Mouse (Mus musculus): ENCODE measurements around the gene Hadhb.
"Not testable (repeated sequence)": the region's sequence is repeated elsewhere in the genome, so short reads cannot be mapped to it uniquely, and the experiment has no call there.

Gene Hadhb

GRCm38 (mm10) chr5:30172931-30173692, 18.1 kb downstream of the Hadhb start:
- DNase-seq (ENCODE audit: low read depth, low spot score): no peak

DNA sequence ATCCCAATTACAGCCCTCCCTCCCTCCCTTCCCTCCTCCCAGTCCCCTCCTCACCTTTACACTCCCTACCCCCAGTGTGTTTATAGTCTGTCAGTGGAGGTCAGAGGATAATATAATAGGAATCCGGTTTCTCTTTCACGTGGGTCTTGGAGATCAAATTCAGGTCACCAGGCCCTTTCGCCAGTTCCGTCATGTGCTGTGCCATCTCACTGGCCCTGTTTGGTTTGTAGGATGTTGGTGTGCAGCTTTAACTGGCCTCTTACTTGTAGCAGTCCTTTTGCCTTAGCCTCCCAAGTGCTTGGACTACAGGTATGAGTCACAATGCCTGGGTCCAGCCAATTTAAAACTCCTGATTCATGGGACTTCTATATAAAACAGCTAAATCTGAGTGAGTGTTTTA, 20.8 kb downstream of the Hadhb start:
- no peak for DNase-seq (ENCODE audit: low read depth, low spot score)

- DNase-seq (ENCODE audit: low read depth, low spot score): no peak
Observed at GRCm38 (mm10) chr5:30187687-30188485, 32.8 kb downstream of the Hadhb start.

GRCm38 (mm10) chr5:30192452-30192851, 37.4 kb downstream of the Hadhb start:
- DNase-seq (ENCODE audit: low read depth, low spot score): no peak

DNA sequence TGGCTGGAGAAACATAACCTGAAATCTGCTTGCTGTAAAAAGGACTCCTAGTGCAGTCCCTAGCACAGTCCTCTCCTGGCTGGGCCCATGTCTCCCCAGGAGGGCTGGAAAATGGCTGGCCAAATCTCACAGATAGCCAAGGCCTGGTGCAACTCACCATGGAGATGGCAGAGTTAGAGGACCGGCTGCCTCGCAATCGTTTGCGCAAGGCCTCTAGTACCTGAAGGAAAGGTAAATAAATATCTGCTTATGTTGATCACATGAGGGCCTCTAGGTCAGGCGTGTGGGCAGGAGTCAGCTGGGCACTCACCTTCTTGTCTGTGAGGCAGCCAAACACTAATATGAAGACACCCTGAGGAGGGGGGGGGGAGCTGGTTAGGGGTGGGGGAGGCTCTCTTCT, 40.3 kb downstream of the Hadhb start:
- DNase-seq (ENCODE audit: low read depth, low spot score): no peak

- DNase-seq (ENCODE audit: low read depth, low spot score): no peak
Observed at GRCm38 (mm10) chr5:30198257-30198656, 43.2 kb downstream of the Hadhb start.

DNA sequence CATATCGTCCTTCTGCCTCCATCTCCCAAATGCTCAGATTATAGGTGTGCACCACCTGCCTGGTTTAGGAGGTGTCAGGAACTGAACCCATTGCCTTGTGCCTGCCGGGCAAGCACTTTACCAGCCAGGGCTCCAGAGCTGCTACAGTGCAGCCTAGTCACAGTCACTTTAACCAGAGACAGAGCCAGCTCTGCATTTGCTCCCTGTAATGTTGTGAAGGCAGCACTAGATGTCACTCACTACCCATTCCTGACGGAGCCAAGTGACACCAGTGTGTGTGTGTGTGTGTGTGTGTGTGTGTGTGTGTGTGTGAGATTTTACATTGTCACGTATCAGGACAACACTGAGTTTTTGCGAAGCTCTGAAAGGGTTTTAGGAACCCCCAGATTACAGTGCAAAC, 46.5 kb downstream of the Hadhb start:
- DNase-seq (ENCODE audit: low read depth, low spot score): peak; percentile 17

- no peak for DNase-seq (ENCODE audit: low read depth, low spot score)
Observed at GRCm38 (mm10) chr5:30202221-30202620, 47.2 kb downstream of the Hadhb start.

DNA sequence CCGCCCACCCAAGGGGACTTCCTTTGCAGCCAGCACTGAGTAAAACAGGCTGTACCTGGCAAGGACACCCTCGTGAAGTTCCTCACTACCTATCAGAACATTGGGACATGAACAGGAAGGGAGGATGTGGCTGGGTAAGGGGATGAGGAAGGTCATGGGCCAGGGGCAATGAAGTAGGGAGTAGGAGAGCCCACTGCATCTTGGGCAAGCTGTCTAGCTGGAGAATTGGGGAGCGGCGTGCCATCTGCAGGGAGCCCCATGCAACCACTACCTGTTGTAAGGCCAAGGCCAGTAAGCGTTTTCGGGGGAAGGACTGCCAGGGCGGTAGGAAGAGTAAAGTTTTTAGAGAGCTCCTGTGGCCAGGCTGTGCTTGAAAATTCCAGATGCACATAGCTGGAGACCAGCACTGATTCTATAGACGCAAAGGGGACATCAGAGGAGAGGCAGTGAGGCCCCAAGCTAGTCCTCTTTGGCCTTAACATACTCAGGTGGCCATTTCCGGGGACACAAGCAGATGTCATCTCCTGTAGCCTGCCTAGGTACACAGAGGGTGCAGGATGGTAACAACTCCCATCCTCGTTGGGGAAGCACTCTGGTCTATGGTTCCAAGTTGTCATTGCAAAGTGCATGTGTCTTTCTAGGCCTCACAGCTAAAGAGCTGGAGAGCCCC, 48.3 kb downstream of the Hadhb start:
- no peak for DNase-seq (ENCODE audit: low read depth, low spot score)

DNA sequence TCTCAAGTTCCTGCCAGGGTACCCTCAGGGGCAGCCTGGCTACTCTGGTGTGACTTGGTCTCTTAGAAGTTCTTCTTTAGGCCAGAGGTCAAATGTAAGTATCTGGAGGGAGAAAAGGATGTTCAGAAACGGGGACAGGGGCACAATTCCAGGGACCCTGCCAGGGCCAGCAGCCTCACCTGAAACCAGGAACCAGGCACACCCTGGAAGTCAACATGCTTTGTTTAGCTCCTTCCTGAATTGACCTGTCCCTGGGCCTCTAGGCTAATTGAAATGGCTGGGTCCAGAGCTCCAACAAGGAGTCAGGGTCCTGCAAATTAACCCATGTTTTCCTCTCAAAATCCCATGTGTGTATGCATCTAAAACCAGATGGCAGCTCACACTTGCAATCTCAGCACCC, 49.4 kb downstream of the Hadhb start:
- no peak for DNase-seq (ENCODE audit: low read depth, low spot score)

DNA sequence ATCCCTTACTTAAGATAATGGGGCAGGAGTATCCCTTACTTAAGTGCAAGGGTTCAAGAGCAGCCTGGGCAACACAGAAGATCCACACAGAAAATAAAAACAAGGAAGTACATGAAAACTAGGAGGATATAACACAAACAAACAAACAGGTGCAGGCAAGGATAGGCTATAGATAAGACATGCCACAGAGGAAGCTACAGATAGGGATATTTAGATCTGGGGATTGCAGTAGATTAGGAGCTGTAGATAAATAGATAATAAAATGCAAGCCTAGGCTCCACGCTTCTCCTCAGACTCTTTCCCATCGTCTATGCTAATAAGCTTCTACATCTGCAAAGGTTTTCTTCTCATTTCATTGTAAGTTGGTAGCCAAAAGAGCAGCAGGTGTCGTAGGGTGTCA, 50.0 kb downstream of the Hadhb start:
- no peak for DNase-seq (ENCODE audit: low read depth, low spot score)

DNA sequence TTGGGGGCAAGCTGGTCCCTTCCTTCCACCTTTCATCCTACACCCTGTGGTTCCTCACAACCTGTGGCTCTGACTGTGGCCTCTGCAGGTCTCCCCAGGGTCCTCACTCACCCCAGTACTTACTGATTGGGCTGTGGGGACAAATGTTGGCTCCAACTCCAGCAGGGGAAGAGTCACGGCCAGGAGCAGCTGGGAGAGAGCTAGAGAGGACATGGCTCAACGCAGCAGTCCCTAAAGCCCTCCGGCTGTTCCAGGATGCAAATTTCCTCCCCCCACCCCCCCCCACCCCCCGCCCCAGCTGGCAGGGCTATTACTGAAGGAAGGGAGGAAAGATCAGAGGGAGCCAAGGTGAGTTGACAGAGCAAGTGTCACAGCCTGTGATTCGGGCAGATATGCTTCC, 50.4 kb downstream of the Hadhb start, which contains the start of gene Adgrf3:
Adgrf3 (minus strand) TSS at position 230 of the 400 bp plus-strand sequence.
- DNase-seq (ENCODE audit: low read depth, low spot score): no peak

- peak; percentile 20 for DNase-seq (ENCODE audit: low read depth, low spot score)
Observed at GRCm38 (mm10) chr5:30207276-30207675, 52.2 kb downstream of the Hadhb start.

DNA sequence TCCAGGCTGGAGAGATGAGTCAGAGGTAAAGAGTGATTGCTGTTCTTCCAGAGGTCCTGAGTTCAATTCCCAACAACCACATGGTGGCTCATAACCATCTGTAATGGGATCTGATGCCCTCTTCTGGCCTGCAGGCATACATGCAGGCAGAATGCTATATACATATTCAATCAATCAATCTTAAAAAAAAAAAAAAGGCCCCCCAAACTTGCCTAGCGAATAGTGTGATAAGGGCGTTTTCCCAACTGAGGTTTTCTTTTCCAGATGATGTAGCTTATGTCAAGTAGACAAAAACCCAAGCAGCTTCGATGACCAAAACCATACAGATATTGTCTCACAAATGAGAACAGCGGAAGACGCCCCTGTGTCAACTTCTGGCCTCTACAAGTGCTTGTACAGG, 55.7 kb downstream of the Hadhb start:
- not testable (repeated sequence) for DNase-seq (ENCODE audit: low read depth, low spot score)

DNA sequence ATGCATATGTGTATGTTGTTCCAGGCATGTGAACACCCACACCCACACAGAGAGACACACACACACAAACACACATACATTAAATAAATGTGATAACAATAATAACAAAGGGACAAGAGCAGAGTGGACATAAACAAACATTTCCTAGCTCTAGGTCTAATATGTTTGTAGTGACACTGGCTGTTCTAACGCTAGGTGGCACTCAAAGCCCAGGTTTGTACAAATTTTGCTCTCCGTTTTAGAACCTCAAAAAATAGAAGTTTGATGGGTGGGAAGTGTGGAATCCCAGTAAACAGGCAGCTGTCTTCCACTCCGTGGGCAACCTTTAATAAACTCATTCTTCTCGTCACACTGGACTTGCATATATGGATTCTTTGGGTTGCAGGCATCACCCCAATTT, 59.8 kb downstream of the Hadhb start:
- DNase-seq (ENCODE audit: low read depth, low spot score): peak; percentile 54

DNA sequence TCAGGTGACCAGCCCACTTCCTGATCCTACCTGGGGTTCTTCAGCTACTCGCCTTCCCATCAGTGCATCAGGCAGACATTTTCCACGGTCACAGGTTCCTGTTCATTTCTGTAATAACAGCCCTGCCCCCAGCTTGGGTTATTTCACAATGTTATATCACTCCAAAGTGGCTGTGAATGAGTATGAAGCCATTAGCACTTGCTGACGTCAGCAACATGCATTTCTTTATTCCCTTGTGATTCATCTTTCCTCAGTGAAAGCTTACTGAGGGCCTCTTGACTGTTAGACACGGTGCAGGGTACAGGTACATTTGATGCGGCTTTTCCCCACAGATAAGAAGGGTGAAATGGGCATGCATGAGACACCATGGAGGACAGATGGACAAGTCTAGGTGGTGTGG, 60.9 kb downstream of the Hadhb start:
- no peak for DNase-seq (ENCODE audit: low read depth, low spot score)

DNA sequence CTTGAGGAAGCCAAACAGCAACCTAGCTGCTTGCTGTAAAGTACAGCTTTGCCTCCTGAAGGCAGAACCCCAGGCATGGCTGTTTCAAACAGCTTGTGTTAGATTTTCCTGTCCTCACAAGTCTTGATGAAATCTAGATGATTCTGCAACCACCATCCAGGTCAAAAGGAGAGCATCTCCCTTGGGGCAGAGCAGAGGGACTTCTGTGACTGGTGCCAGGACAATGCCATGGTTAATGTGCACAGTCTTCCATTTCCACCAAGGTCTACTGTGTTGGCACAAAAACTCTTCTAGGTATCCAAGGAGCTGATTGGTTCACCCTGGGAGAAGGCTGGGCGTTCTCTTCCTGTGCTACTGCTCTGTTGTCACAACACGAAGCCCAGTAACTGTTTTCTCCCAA, 64.7 kb downstream of the Hadhb start:
- no peak for DNase-seq (ENCODE audit: low read depth, low spot score)

DNA sequence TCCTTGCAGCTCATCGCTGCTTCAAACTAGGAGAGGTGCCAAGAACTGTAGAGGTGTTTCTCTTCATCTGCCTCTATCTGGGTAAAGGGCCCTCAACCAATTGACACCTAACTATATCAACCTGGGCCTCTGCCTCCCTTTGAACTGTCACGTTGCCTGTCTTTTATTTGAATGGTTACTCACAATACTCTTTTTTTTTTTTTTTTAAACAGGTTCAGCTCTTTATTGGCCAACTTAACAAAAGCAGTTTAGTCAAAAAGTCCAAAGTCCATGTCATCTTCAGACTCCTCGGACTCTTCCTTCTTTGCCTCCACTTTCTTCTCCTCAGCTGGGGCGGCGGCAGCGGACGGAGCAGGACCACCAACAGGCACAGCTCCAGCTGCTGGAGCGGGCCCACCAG, 65.6 kb downstream of the Hadhb start:
- DNase-seq (ENCODE audit: low read depth, low spot score): no peak

DNA sequence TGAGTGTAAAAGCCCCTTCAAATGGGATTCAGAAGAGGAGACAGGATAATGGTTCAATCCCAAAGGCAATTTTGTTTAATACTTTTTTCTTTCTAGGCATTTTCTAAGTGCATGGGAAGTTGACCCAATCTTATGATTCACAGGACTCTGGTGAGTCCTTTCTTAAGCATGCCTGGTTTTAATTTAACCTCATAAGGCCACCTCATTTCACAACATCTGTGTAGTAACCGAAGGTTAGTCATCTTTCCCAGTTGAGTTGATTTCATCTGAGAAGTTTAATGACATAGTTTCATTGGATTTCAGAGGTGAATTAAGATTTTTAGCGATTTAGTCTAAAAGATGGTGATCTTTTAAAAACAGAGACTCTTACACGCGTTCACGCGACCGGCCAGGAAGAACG, 67.6 kb downstream of the Hadhb start:
- DNase-seq (ENCODE audit: low read depth, low spot score): no peak

DNA sequence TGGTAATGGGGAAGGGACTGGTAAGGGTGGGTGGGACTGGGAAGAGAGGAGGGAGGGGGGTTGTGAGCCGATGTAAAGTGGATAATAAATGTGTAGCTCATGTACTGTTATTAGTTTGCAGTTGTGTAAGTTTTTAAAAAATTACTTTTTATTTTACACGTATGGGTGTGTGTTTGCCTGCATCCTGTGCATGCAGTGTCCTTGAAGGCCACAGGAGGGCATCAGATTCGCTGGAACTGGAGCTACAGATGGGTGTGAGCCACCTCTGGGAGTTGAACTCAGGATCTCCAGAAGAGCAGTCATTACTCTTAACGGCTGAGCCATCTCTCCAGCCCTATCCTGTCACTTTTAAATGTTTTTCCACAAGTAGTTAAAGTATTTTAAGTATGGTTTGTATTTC, 75.9 kb downstream of the Hadhb start:
- DNase-seq (ENCODE audit: low read depth, low spot score): peak; percentile 62

- DNase-seq (ENCODE audit: low read depth, low spot score): no peak
Observed at GRCm38 (mm10) chr5:30231891-30232270, 76.8 kb downstream of the Hadhb start.

DNA sequence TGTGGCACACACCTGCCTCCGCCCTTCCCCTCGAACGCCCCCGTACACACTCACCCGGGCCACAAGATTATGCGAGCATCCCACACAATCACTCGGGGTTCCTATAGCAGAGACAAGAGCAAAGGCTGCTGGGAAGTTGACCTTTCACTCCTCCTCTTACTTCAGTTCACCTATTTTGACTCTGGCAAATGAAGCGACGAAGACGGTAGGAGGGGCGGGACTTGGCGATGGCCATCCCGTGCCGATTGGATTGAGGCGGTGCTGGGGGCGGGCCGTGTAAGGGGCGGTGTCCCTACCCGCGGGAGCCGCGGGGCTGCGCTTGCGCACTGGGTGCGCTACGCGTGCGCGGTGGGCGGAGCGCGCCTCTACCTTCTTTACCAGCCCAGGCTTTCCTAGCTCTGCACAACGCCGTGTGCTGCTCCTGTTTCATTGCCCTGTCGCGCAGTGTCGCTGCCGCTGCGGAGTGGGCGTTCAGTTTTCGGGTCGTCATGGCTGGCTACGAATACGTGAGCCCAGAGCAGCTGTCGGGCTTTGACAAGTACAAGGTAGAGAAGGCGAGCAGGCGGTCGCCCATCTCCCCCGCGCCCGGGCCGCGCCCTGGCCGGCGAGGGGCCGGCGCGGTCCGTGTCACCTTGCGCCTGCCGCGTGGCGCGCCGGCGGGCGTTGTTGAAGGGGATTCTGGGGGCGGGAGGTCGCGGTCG, 77.4 kb downstream of the Hadhb start, which contains the start of gene Selenoi:
Selenoi (plus strand) TSS at position 311 of the 701 bp plus-strand sequence.
- peak; percentile 99 for DNase-seq (ENCODE audit: low read depth, low spot score)
